Mouse (Mus musculus) heart, embryonic 11.5 days (tissue): Measurements from ENCODE around the gene Tmc8. TPM values are rescaled to one million over a fixed set of nuclear protein-coding genes. Genes with fewer than 3 reads are reported as not detected.

Experiments used
- ATAC-seq: fragments of 200-750 bp; cut with Nextera tagmentation; replicated peaks from 2 replicates; pipeline ENCODE4 v1.8.0; 2017; ENCODE audit warnings: moderate library complexity; ENCODE audit not compliant: insufficient number of reproducible peaks, low FRiP score, low TSS enrichment
- H3K27ac ChIP-seq: fragments of 300-500 bp; sonication (generic); 2 replicates; pipeline ENCODE4 v1.5.1; 2014; ENCODE audit warnings: mild to moderate bottlenecking, low read depth, low read length
- H3K27me3 ChIP-seq: fragments of 300-500 bp; sonication (generic); 2 replicates; pipeline ENCODE4 v1.6.1; 2014; ENCODE audit warnings: mild to moderate bottlenecking, low read length, mixed read lengths; ENCODE audit not compliant: control insufficient read depth, insufficient read depth
- H3K36me3 ChIP-seq: fragments of 300-500 bp; sonication (generic); 2 replicates; pipeline ENCODE4 v1.6.1; 2014; ENCODE audit warnings: mild to moderate bottlenecking, low read length, moderate library complexity, mixed read lengths; ENCODE audit not compliant: control insufficient read depth, insufficient read depth
- H3K4me1 ChIP-seq: fragments of 300-500 bp; sonication (generic); 2 replicates; pipeline ENCODE4 v1.6.1; 2014; ENCODE audit warnings: low read length; ENCODE audit not compliant: control insufficient read depth, insufficient read depth
- H3K4me2 ChIP-seq: fragments of 300-500 bp; sonication (generic); 2 replicates; pipeline ENCODE4 v1.6.1; 2014; ENCODE audit warnings: mild to moderate bottlenecking, moderate library complexity
- H3K4me3 ChIP-seq: fragments of 300-500 bp; sonication (generic); 2 replicates; pipeline ENCODE4 v1.5.1; 2014; ENCODE audit warnings: low read depth, low read length
- H3K9ac ChIP-seq: fragments of 300-500 bp; sonication (generic); 2 replicates; pipeline ENCODE4 v1.6.1; 2014; ENCODE audit warnings: mild to moderate bottlenecking, low read depth, low read length, moderate library complexity
- H3K9me3 ChIP-seq: fragments of 300-500 bp; sonication (generic); replicated peaks from 2 replicates; pipeline ENCODE4 v1.6.1; 2016; ENCODE audit warnings: low read length; ENCODE audit not compliant: control insufficient read depth
- WGBS: fragments of 180-500 bp; shearing (Covaris S2); extraction: QIAGEN DNeasy Blood & Tissue Kit; methylation state at CpG from one replicate; pipeline ENCODE4 v1.1.7; 2014; ENCODE audit not compliant: insufficient replicate concordance; 5-methylcytosine and 5-hydroxymethylcytosine counted together
- polyA plus RNA-seq: library from polyadenylated mRNA; unstranded; fragments of >200 nt; fragmentation: Nextera tagmentation; extraction: Ambion mirVana; gene quantifications from 2 replicates; pipeline ENCODE4 v1.2.1, GENCODE M21; 2014

Gene Tmc8
- 4.4 and 4.5 TPM in 2 replicates for polyA plus RNA-seq

DNA sequence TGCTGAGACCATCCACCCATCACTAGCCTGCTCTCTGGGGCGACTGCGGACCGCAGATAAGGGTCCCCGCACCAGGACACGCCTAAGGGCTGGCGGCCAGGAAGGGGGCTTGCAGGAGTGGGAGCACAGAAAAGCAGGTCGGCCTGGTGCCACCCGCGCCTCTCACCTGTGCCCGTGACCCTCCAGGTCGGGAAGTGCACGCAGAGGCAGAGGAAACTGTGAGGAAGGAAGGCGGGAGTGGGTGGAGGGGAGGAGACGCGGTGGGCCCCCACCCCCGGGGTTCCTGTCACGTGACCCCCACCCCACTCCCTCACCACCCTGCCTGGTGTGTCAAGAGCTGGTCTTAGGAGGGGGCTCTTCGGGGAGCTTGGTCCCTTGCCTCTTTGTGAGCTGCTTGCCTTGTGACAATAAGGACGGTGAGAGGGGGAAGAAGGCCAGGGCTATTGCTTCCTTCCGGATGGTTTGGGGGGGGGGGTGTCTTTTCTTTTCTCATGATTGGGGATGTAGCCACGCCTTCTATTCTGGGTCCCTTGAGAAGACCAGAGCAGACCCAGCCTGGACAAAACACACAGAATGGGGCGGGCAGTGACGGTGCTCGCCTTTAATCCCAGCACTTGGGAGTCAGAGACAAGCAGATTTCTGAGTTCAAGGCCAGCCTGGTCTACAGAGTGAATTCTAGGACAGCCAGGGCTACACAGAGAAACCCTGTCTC is at the start of gene Tmc8, which contains the start of gene Tmc6:
TSS of gene Tmc8 (plus strand) at position 84 of the 712 bp plus-strand sequence.
TSS of gene Tmc6 (minus strand) at position 206 of the 712 bp plus-strand sequence.
- Histone ChIP-seq H3K27me3 (peaks cover 17% of the 10 kb centered on the region), H3K4me1 (peaks cover 46% of the 10 kb centered on the region), H3K4me3 (peak within 1 kb of the TSS; percentile 52), H3K27ac (peak within 1 kb of the TSS; percentile 96), H3K4me2 (peak within 1 kb of the TSS; percentile 99), H3K36me3 (no peaks in the 10 kb centered on the region), H3K9me3 (no peaks in the 10 kb centered on the region), H3K9ac (peak within 1 kb of the TSS; percentile 74)
- WGBS: 25% methylated on average over 24 of the region's 24 CpGs
- ATAC-seq: peak; percentile 55

DNA sequence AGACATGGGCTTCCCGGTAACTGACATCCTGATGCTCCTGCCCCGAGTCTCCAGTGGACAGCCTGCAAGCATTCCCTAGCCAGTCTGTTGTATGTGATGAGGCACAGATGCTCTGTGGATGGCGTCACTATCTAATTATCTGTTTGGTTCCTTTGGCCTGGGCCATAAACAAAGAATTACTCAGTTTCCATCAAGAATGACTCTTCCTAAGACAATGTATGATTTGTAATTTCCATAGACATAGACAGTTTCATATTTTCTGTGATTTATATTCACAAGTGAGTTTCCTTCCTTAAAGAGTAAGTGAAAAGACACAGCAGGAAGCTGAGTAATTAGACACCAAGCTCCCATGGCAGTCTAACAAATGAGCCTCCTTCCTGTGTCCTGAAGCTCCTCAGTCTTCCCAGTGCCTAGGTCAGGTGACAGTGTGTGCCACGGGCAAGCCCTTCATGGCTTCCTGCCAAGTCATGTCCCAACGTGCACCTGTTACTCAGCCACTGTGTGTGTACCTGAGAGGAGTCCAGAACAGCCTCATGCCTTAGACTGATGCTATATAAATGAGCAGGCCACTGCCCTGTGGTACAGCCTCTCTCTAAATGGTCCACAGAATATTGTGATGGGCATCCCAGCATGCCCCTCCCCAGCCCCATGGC is 45.7 kb upstream of the Tmc8 start:
- ATAC-seq: no peak
- WGBS: 70% methylated on average over 5 of the region's 5 CpGs
- Histone ChIP-seq H3K36me3 (peaks cover 17% of the 10 kb centered on the region), H3K4me1 (peaks cover 2% of the 10 kb centered on the region; the same call in 1 of the 2 replicates), H3K4me3 (no peak overlapping the region), H3K9me3 (no peaks in the 10 kb centered on the region), H3K4me2 (no peak overlapping the region), H3K27ac (no peak overlapping the region), H3K9ac (no peak overlapping the region), H3K27me3 (no peaks in the 10 kb centered on the region)

DNA sequence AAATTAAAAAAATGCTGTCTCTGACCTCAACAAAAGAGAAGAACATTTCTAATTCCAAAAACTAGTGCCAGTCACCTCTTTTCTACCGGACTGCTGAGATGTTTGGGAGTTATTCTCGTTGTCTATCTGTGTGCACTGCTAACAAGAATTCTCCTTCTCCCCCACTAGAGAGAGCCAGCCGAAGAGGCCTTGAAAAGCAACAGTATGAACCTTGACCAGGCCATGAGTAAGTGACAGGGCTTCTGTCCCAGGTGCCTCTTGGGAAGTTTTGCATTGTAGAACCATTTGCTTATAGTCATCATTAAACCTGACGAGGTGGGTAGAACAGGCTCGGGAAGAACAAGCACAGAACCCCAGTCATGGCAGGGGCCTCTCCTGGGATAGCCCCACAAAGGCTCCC is 43.8 kb upstream of the Tmc8 start:
- no peak overlapping the region for H3K9ac ChIP-seq
- no peak for ATAC-seq
- no peaks in the 10 kb centered on the region for H3K27me3 ChIP-seq
- no peaks in the 10 kb centered on the region for H3K9me3 ChIP-seq
- H3K27ac ChIP-seq: no peak overlapping the region
- peaks cover 28% of the 10 kb centered on the region for H3K36me3 ChIP-seq
- H3K4me3 ChIP-seq: no peak overlapping the region
- WGBS: 81% methylated on average over 5 of the region's 5 CpGs
- H3K4me1 ChIP-seq: no peaks in the 10 kb centered on the region
- H3K4me2 ChIP-seq: no peak overlapping the region

DNA sequence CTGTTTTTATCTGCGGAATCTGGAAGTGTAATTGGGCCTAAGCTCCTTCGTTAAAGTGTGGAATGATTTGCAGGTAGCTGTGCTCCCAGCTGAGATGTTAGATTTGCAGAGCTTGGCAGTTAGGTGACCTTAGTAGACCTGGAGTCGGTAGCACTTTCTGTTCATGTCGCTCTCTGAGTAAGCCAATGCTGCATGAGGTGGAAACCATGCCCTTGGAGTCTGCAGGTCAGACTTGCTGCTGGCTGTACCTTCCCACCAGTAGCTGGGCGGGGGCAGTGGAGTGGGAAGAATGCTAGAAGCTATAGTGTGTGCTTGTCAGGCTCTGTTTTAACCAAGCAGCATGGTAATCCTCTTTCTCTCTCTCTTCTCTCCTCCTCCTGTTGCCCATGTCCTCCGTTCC is 40.7 kb upstream of the Tmc8 start:
- H3K27ac ChIP-seq: no peak overlapping the region
- 89% methylated on average over 6 of the region's 6 CpGs for WGBS
- no peaks in the 10 kb centered on the region for H3K4me1 ChIP-seq
- no peak for ATAC-seq
- no peak overlapping the region for H3K4me3 ChIP-seq
- no peaks in the 10 kb centered on the region for H3K9me3 ChIP-seq
- no peak overlapping the region for H3K4me2 ChIP-seq
- no peaks in the 10 kb centered on the region for H3K27me3 ChIP-seq
- H3K36me3 ChIP-seq: peaks cover 30% of the 10 kb centered on the region
- no peak overlapping the region for H3K9ac ChIP-seq

DNA sequence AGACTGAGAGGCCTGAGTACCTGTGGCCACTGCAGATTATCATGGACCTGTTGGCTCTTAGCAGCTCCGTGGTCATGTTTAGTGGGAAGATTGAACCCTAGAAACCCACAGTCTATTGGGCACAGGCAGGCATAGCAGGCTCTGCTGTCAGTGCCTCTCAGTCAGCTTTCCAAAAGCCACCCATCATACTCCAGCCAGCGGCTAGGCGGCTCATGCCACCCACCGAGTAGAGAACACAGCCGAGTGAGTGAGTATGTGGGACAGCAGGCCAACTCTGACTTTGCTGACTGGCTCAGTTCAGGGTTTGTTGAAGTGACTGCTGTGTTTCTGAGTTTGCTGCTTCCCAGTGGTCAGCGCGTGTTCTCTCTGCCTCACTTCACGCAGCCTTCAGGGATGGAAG is 39.6 kb upstream of the Tmc8 start:
- H3K9me3 ChIP-seq: no peaks in the 10 kb centered on the region
- H3K27me3 ChIP-seq: no peaks in the 10 kb centered on the region
- no peak overlapping the region for H3K9ac ChIP-seq
- H3K4me1 ChIP-seq: no peaks in the 10 kb centered on the region
- H3K4me2 ChIP-seq: no peak overlapping the region
- H3K36me3 ChIP-seq: peaks cover 37% of the 10 kb centered on the region
- 81% methylated on average over 8 of the region's 8 CpGs for WGBS
- ATAC-seq: no peak
- no peak overlapping the region for H3K4me3 ChIP-seq
- no peak overlapping the region for H3K27ac ChIP-seq

DNA sequence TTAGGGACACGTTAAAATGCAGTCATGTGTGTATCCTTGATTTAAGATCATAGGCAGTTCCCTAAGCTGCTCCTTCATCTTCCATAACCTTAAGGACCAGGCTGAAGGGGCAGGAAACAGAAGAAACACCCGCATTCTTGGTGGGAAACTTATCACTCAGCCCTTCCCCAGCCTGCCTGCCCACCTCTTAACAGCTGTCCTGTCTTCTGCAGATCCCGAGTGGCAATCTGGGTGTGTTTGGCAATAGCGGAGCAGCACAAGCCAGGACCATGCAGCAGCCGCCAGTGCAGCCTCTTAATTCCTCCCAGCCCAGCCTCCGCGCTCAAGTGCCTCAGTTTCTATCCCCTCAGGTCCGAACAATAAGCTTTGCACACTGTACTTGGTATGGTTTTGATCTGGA is 39.2 kb upstream of the Tmc8 start:
- Histone ChIP-seq H3K9me3 (no peaks in the 10 kb centered on the region), H3K4me2 (no peak overlapping the region), H3K27me3 (no peaks in the 10 kb centered on the region), H3K27ac (no peak overlapping the region), H3K4me1 (no peaks in the 10 kb centered on the region), H3K9ac (no peak overlapping the region), H3K36me3 (peaks cover 40% of the 10 kb centered on the region), H3K4me3 (no peak overlapping the region)
- ATAC-seq: no peak
- 74% methylated on average over 8 of the region's 8 CpGs for WGBS

DNA sequence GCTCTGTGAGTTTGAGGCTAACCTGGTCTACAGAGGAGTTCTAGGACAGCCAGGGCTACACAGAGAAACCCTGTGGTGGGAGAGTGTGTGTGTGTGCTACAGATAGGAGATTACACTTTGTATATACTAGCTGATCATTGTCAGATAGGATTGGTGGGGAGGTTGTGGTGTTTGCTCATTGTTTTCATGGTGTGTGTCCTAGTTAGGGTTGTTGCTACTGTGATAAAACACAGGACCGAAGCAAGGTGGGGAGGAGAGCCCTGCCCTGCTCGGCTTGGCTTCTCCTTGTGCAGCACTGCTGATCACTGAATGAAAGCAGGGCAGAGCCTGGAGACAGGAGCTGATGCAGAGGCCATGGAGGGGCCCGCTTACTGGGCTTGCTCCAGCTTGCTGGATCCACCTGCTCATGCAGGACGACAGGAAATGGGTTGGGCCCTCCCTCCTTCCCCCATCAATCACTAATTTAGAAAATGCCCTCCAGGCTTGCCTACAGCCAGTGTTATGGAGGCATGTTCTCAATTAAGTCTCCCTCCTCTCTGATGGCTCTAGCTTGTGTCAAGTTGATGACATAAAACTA is 38.3 kb upstream of the Tmc8 start:
- no peaks in the 10 kb centered on the region for H3K4me1 ChIP-seq
- H3K4me3 ChIP-seq: no peak overlapping the region
- peaks cover 44% of the 10 kb centered on the region for H3K36me3 ChIP-seq
- ATAC-seq: no peak
- H3K27me3 ChIP-seq: no peaks in the 10 kb centered on the region
- H3K4me2 ChIP-seq: no peak overlapping the region
- H3K27ac ChIP-seq: no peak overlapping the region
- H3K9ac ChIP-seq: no peak overlapping the region
- no peaks in the 10 kb centered on the region for H3K9me3 ChIP-seq
- WGBS: 68% methylated on average over 4 of the region's 4 CpGs

DNA sequence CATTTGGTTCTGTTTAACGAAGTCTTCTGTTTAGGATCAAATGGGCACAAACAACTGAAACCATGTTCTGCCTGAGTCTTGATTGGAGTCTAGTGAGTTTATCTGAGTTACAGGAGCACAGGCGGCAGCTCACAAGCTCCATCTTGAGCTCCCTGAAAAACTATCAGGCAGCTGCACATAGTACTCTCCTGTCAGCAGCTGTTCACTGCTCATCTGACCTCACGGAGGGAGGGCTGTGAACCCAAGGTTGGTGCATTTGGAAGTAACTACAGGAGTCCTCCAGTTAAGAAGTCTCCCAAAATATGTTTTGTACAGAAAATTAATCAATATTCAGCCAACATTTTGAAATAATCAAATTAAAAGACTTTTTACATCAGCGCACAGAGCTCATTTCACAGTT is 33.2 kb upstream of the Tmc8 start:
- WGBS: 81% methylated on average over 4 of the region's 4 CpGs
- no peak for ATAC-seq

More for the DNA sequence above, 33.2 kb upstream of the Tmc8 start:
- no peaks in the 10 kb centered on the region for H3K27me3 ChIP-seq
- H3K9me3 ChIP-seq: no peaks in the 10 kb centered on the region
- H3K36me3 ChIP-seq: peaks cover 50% of the 10 kb centered on the region
- H3K27ac ChIP-seq: no peak overlapping the region
- no peak overlapping the region for H3K4me3 ChIP-seq
- H3K4me1 ChIP-seq: no peaks in the 10 kb centered on the region
- H3K9ac ChIP-seq: no peak overlapping the region
- H3K4me2 ChIP-seq: no peak overlapping the region
